Mouse (Mus musculus): ENCODE measurements around the gene Cdkl1.

Gene Cdkl1

DNA sequence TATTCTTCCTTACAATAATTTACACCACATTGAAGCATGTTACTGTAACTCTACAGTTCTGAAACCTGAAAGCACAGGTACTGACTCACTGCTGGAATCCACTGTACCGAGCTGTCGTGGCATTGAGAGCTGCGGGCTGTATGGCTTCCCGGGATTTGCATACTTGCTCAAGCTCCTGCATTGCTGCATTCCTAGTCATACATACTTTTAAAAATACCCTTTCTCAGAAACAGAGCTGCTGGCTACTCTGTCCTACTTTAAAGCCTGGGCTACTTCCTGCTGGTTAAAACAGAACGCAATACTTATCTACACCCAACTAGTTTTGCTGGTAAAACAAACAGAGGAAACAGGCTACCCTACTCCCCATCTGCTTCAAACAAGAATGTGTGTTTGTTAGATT lies 46.9 kb downstream of the Cdkl1 start:
- DNase-seq = no peak

- DNase-seq = peak in 1 of 2 experiments; percentile 34
These were observed 49.1 kb downstream of the Cdkl1 start for GRCm38 (mm10) chr12:69741965-69742364.

DNA sequence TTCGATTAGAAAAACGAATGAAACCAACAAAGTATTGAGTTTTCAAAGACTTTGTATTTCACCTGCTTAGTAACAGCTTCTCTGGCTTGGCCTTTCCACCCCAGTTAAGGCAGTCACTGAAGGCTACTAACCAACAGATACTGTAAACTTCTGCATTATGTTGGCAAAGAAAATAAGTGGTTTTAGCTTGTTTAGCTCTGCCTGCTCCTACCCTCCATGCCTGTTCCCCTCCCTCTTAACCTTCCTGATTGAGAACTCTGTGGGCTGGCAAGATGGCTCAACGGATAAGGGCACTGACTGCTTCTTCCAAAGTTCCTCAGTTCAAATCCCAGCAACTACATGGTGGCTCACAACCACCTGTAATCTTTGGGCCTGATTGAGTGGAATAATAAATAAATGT lies 57.1 kb downstream of the Cdkl1 start:
- no peak for DNase-seq

- peak in 1 of 2 experiments; percentile 51 for DNase-seq
These were observed 57.5 kb downstream of the Cdkl1 start for GRCm38 (mm10) chr12:69733518-69733917.

GRCm38 (mm10) chr12:69732221-69732620 lies 58.8 kb downstream of the Cdkl1 start:
- no peak for DNase-seq

DNA sequence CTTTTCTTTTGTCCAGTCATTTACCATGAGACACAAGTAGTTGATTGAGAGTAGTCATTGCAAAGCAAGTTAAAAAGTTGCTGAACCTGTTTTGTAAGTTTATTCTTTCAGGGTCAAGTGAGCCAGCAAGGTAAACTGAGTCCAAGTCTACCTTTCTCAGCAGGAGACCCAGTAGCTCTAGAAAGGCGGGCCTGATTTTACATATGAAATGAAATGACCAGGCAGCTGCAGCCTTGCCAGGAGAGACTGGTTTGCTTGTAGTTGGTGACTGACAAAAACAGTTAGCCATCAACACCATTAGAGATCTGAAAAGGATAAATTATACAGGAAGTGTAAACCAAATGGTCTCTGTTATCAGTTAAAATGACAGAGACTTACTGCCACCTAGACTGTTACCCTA lies 60.8 kb downstream of the Cdkl1 start:
- DNase-seq = no peak

- DNase-seq = no peak
These were observed 61.8 kb downstream of the Cdkl1 start for GRCm38 (mm10) chr12:69729246-69729645.

DNA sequence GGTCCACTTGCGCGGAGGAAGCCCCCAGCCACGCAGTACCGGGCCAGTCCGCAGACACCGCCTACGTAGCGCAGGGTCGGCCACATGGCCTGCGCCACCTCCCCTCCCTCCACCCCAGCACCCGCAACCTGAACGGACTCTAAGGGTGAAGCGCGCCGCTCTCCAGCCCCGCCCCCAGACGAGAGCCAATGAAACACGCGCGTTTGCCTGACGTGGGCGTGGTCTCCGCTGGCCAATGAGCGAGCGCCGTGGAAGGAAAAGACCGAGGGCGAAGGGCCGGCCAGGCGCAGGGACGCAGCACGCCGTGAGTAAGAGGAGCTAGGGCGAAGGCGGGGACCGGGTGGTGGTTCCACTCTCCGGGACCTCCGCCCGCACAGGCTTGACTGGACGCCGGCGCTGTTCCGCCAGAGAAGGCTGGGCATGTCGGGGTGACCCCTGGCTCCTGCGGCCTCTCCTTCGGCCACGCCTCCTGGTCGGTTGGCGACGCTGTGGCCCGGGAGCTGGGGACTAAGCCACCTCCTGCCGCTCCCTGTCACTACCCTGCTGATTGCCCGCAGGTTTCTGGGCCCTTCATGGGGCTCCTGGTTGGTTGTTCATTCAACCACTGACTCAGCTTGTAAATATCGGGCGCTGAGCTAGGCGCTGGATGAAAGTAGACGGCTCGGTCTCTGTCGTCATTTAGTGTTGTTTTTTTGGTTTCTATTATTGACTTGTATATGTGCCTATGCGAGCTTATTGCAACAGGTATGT lies 66.2 kb downstream of the Cdkl1 start, which contains the start of the genes L2hgdh and Atp5s:
Gene L2hgdh, minus strand, starts transcription at position 163 of the 750 bp plus-strand sequence.
Gene Atp5s, plus strand, starts transcription at position 240 of the 750 bp plus-strand sequence.
- DNase-seq = peak; percentile 98 to 99

GRCm38 (mm10) chr12:69724018-69724710 lies 66.9 kb downstream of the Cdkl1 start:
- no peak for DNase-seq

DNA sequence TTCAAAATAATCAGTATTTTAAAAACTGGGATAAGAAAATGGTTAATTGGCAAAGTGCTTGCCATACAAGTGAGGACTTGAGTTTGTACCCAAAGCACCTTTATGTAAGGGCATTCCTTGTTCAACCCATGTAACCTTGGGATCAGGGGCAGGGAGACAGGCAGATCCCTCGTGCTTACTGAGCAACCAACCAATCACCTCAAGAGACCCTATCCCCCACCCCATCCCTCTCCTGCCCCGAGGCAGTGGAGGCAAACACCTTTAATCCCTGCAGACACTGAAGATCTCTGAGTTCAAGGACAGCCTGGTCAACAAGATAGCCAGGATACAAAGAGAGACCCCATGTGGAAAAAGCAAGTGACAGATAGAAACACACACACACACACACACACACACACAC lies 67.7 kb downstream of the Cdkl1 start:
- DNase-seq = peak; percentile 17 to 54

- no peak for DNase-seq
These were observed 68.2 kb downstream of the Cdkl1 start for GRCm38 (mm10) chr12:69722857-69723256.

DNA sequence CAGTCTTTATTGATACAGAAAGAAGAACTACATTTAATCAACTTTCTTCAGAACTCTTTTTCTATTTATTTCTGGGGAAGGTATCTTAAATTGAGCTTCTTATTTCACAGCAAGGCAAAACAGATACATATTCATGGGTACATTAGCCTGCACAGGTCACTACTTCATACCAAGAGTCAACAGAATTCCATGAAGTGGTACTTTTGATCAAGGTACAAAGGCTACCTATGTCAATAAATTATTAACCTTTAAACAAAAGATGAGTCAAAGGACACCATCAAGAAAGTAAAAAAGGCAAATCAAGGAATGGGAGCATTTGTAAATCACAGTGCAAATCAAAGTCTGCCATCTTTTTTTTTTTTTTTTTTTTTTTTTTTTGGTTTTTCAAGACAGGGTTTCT lies 77.4 kb downstream of the Cdkl1 start:
- peak in 1 of 2 experiments; percentile 36 for DNase-seq

GRCm38 (mm10) chr12:69704799-69705458 lies 86.1 kb downstream of the Cdkl1 start:
- DNase-seq = no peak

GRCm38 (mm10) chr12:69698352-69698751 lies 92.7 kb downstream of the Cdkl1 start:
- DNase-seq = no peak
